Mouse (Mus musculus): Measurements from ENCODE around the gene Atp12a. TPM values are rescaled to one million over a fixed set of nuclear protein-coding genes. Genes with fewer than 3 reads are reported as not detected.

Atp12a gene
- polyA plus RNA-seq, 1 experiment: not detected

DNA sequence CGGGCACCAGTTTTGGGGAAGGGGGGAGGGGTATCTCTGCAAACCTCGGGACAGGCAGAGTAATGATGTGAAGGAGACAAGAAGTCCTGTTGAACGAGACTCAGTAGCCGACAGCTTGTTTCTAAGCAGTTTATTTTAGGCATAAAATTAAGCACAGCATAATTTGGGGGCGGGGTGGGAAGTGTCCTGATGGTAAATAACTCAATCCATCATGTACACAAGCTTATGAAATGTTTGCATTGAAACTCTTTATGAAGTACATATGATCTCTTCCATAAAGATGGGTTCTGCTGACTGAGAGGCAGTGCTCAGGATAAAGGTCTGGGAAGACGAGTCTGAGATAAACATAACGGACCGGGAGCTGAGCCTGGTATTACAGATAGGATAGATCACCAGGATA lies 9.5 kb upstream of the Atp12a start:
- Histone ChIP-seq H3ac (ENCODE audit: control insufficient read depth, insufficient read length) (no peak overlapping the region), H3K79me2 (ENCODE audit: control insufficient read depth, insufficient read depth) (no peaks in the 10 kb centered on the region), H3K27me3 (ENCODE audit: control insufficient read depth, insufficient read depth, insufficient read length) (peaks cover 18% of the 10 kb centered on the region), H3K36me3 (ENCODE audit: control insufficient read depth, insufficient read depth) (no peaks in the 10 kb centered on the region), H3K4me2 (ENCODE audit: low read depth) (no peak overlapping the region), H3K4me3 (no peak overlapping the region)
- TF ChIP-seq POLR2AphosphoS2 (IDR thresholded peaks at IDR 0.05; ENCODE audit: insufficient read length, low read depth): no peak
- no peak for TF ChIP-seq REST (IDR thresholded peaks at IDR 0.05; ENCODE audit: insufficient read depth, insufficient read length)
- TF ChIP-seq MYOG (IDR thresholded peaks at IDR 0.05; ENCODE audit: control insufficient read depth in 1 of 3, insufficient read depth in 1 of 3, insufficient read length in 2 of 3, low read depth in 2 of 3): no peak
- no peak for TF ChIP-seq TCF12 (IDR thresholded peaks at IDR 0.05; ENCODE audit: insufficient read depth, poor library complexity, severe bottlenecking)
- TF ChIP-seq POLR2A (IDR thresholded peaks at IDR 0.05; ENCODE audit: insufficient read length, low read depth): no peak
- no peak for TF ChIP-seq CEBPB (IDR thresholded peaks at IDR 0.05; ENCODE audit: insufficient read depth, poor library complexity, severe bottlenecking)
- no peak for TF ChIP-seq USF1 (IDR thresholded peaks at IDR 0.05; ENCODE audit: low read depth)
- TF ChIP-seq MYOD1 (IDR thresholded peaks at IDR 0.05; ENCODE audit: control insufficient read depth in 1 of 3, insufficient read length in 2 of 3, low read depth in 2 of 3): no peak
- no peak for TF ChIP-seq MAX (IDR thresholded peaks at IDR 0.05; ENCODE audit: low read depth)
- no peak for TF ChIP-seq E2F4 (IDR thresholded peaks at IDR 0.05; ENCODE audit: insufficient read depth)
- TF ChIP-seq TCF3 (IDR thresholded peaks at IDR 0.05; ENCODE audit: insufficient read length, low read depth): no peak
- no peak for TF ChIP-seq SRF (IDR thresholded peaks at IDR 0.05; ENCODE audit: control insufficient read depth, insufficient read length, low read depth)

- peaks cover 18% of the 10 kb centered on the region for H3K27me3 ChIP-seq (ENCODE audit: control insufficient read depth, insufficient read depth, insufficient read length)
- TF ChIP-seq TCF12 (IDR thresholded peaks at IDR 0.05; ENCODE audit: insufficient read depth, poor library complexity, severe bottlenecking) (no peak), REST (IDR thresholded peaks at IDR 0.05; ENCODE audit: insufficient read depth, insufficient read length) (no peak), SRF (IDR thresholded peaks at IDR 0.05; ENCODE audit: control insufficient read depth, insufficient read length, low read depth) (no peak), MYOG (IDR thresholded peaks at IDR 0.05; ENCODE audit: control insufficient read depth in 1 of 3, insufficient read depth in 1 of 3, insufficient read length in 2 of 3, low read depth in 2 of 3) (no peak), MAX (IDR thresholded peaks at IDR 0.05; ENCODE audit: low read depth) (no peak), TCF3 (IDR thresholded peaks at IDR 0.05; ENCODE audit: insufficient read length, low read depth) (no peak), CEBPB (IDR thresholded peaks at IDR 0.05; ENCODE audit: insufficient read depth, poor library complexity, severe bottlenecking) (no peak), USF1 (IDR thresholded peaks at IDR 0.05; ENCODE audit: low read depth) (no peak), E2F4 (IDR thresholded peaks at IDR 0.05; ENCODE audit: insufficient read depth) (no peak), POLR2A (IDR thresholded peaks at IDR 0.05; ENCODE audit: insufficient read length, low read depth) (no peak), POLR2AphosphoS2 (IDR thresholded peaks at IDR 0.05; ENCODE audit: insufficient read length, low read depth) (no peak), MYOD1 (IDR thresholded peaks at IDR 0.05; ENCODE audit: control insufficient read depth in 1 of 3, insufficient read length in 2 of 3, low read depth in 2 of 3) (no peak)
Observed at GRCm38 (mm10) chr14:56356196-56356595, 8.7 kb upstream of the Atp12a start.

DNA sequence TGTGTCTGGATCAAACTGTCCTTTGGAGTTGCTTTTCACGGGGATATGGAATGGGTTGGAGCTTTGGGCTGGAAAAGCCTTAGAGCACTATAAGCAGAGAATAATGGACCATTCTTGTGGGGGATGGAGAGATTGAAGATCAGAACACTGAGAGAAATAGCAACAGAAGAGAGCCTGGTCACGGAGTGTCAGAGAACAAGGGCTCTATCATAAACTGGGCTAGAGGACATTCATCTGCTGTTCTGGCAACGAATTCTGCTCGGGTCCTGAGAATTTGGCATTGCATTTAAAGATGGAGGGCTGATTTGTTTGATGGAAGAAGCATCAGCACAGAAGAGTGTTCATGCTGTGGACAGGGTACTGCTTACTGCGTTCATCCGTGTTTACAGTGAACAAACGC lies 6.4 kb upstream of the Atp12a start:
- Histone ChIP-seq H3K4me2 (ENCODE audit: low read depth) (no peak overlapping the region), H3K36me3 (ENCODE audit: control insufficient read depth, insufficient read depth) (no peaks in the 10 kb centered on the region), H3ac (ENCODE audit: control insufficient read depth, insufficient read length) (no peak overlapping the region), H3K27me3 (ENCODE audit: control insufficient read depth, insufficient read depth, insufficient read length) (peaks cover 20% of the 10 kb centered on the region), H3K4me3 (no peak overlapping the region), H3K79me2 (ENCODE audit: control insufficient read depth, insufficient read depth) (no peaks in the 10 kb centered on the region)
- TF ChIP-seq E2F4 (IDR thresholded peaks at IDR 0.05; ENCODE audit: insufficient read depth) (no peak), TCF12 (IDR thresholded peaks at IDR 0.05; ENCODE audit: insufficient read depth, poor library complexity, severe bottlenecking) (no peak), MAX (IDR thresholded peaks at IDR 0.05; ENCODE audit: low read depth) (no peak), MYOG (IDR thresholded peaks at IDR 0.05; ENCODE audit: control insufficient read depth in 1 of 3, insufficient read depth in 1 of 3, insufficient read length in 2 of 3, low read depth in 2 of 3) (no peak), POLR2A (IDR thresholded peaks at IDR 0.05; ENCODE audit: insufficient read length, low read depth) (no peak), SRF (IDR thresholded peaks at IDR 0.05; ENCODE audit: control insufficient read depth, insufficient read length, low read depth) (no peak), CEBPB (IDR thresholded peaks at IDR 0.05; ENCODE audit: insufficient read depth, poor library complexity, severe bottlenecking) (no peak), REST (IDR thresholded peaks at IDR 0.05; ENCODE audit: insufficient read depth, insufficient read length) (no peak), MYOD1 (IDR thresholded peaks at IDR 0.05; ENCODE audit: control insufficient read depth in 1 of 3, insufficient read length in 2 of 3, low read depth in 2 of 3) (no peak)

More at GRCm38 (mm10) chr14:56356196-56356595, 8.7 kb upstream of the Atp12a start:
- Histone ChIP-seq H3ac (ENCODE audit: control insufficient read depth, insufficient read length) (no peak overlapping the region), H3K4me2 (ENCODE audit: low read depth) (no peak overlapping the region), H3K4me3 (no peak overlapping the region), H3K79me2 (ENCODE audit: control insufficient read depth, insufficient read depth) (no peaks in the 10 kb centered on the region), H3K36me3 (ENCODE audit: control insufficient read depth, insufficient read depth) (no peaks in the 10 kb centered on the region)

- no peak overlapping the region for H3K4me2 ChIP-seq (ENCODE audit: low read depth)
- peaks cover 27% of the 10 kb centered on the region for H3K27me3 ChIP-seq (ENCODE audit: control insufficient read depth, insufficient read depth, insufficient read length)
- no peak overlapping the region for H3K4me3 ChIP-seq
- H3K79me2 ChIP-seq (ENCODE audit: control insufficient read depth, insufficient read depth): no peaks in the 10 kb centered on the region
- TF ChIP-seq MYOG (IDR thresholded peaks at IDR 0.05; ENCODE audit: control insufficient read depth in 1 of 3, insufficient read depth in 1 of 3, insufficient read length in 2 of 3, low read depth in 2 of 3) (no peak), E2F4 (IDR thresholded peaks at IDR 0.05; ENCODE audit: insufficient read depth) (no peak), USF1 (IDR thresholded peaks at IDR 0.05; ENCODE audit: low read depth) (no peak), TCF3 (IDR thresholded peaks at IDR 0.05; ENCODE audit: insufficient read length, low read depth) (no peak), SRF (IDR thresholded peaks at IDR 0.05; ENCODE audit: control insufficient read depth, insufficient read length, low read depth) (no peak), MAX (IDR thresholded peaks at IDR 0.05; ENCODE audit: low read depth) (no peak)
- H3K36me3 ChIP-seq (ENCODE audit: control insufficient read depth, insufficient read depth): no peaks in the 10 kb centered on the region
- H3ac ChIP-seq (ENCODE audit: control insufficient read depth, insufficient read length): no peak overlapping the region
Observed at GRCm38 (mm10) chr14:56359131-56359530, 5.7 kb upstream of the Atp12a start.

DNA sequence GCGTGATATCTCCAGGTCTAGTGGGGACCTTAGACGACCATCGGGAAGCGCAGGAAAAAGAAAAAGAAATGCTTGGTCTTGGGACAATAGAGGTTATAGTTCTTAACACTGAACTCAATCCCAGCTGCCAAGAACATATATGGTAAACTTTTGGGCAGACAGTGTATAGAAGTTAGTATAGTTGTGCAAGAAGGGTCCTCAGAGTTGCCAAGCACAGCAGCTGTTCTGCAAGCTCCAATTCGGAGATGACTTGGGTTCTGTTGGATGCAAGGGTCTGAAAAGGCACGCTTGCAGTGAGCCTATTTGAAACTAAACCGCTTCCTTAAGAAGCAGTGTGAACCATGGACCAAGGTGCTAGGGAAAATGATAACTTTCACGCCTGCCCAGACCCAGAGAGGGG lies 424 bp downstream of the Atp12a start:
- TF ChIP-seq TCF3 (IDR thresholded peaks at IDR 0.05; ENCODE audit: insufficient read length, low read depth) (no peak), POLR2A (IDR thresholded peaks at IDR 0.05; ENCODE audit: insufficient read length, low read depth) (no peak), E2F4 (IDR thresholded peaks at IDR 0.05; ENCODE audit: insufficient read depth) (no peak), MAX (IDR thresholded peaks at IDR 0.05; ENCODE audit: low read depth) (no peak), USF1 (IDR thresholded peaks at IDR 0.05; ENCODE audit: low read depth) (no peak), CEBPB (IDR thresholded peaks at IDR 0.05; ENCODE audit: insufficient read depth, poor library complexity, severe bottlenecking) (no peak), POLR2AphosphoS2 (IDR thresholded peaks at IDR 0.05; ENCODE audit: insufficient read length, low read depth) (no peak)
- H3K4me3 ChIP-seq: no peak overlapping the region
- H3ac ChIP-seq (ENCODE audit: control insufficient read depth, insufficient read length): no peak overlapping the region
- H3K27me3 ChIP-seq (ENCODE audit: control insufficient read depth, insufficient read depth, insufficient read length): peaks cover 28% of the 10 kb centered on the region
- no peaks in the 10 kb centered on the region for H3K79me2 ChIP-seq (ENCODE audit: control insufficient read depth, insufficient read depth)
- no peaks in the 10 kb centered on the region for H3K36me3 ChIP-seq (ENCODE audit: control insufficient read depth, insufficient read depth)
- H3K4me2 ChIP-seq (ENCODE audit: low read depth): no peak overlapping the region

Measured in myocyte (in vitro differentiated cells).